8 mouse cellular contexts compared by ENCODE assay signal in the genomic region with DNA sequence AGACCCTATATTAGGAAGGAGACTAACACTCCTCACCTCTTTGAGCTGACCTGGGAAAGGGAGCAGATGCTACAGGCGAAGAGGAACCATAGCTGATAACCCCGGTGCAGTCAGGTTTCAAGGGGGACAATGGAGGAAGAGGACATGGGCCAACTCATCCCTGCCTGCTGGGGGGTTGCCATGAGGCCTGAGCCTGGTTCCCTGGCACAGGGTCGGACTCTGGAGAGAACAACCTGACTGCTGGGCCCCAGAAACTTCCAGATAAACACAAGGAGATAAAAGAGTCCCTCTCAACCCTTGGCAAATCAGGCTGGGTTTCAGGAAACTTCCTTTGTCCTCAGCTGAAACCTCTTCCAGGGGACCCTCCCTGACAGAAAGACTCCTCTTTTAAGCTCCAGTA. TPM values are rescaled to one million over a fixed set of nuclear protein-coding genes. Genes with fewer than 3 reads are reported as not detected.
DNase-seq lines count a peak whose midpoint lies in the region; ATAC-seq and TF ChIP-seq lines count a peak whose summit lies in the region.
"Had no signal": no experiment of that assay in that cellular context is flagged by ENCODE, and none has a peak within 500 bp of the region (broad histone marks: within the 10 kb centered on the region; RNA-seq: fewer than 3 reads in every experiment).

No protein-coding gene starts in this region.

- no peak overlapping the region for H3K9ac ChIP-seq in neural tube, embryonic 13.5 days
- H3K9ac ChIP-seq in neural tube, embryonic 15.5 days (replicated peaks), result no peak overlapping the region
- H3K9ac ChIP-seq in stomach, embryonic 16.5 days (ENCODE audit: low read length), result peak overlapping the region; percentile 40; the same call in 1 of the 2 replicates

- no peak for ATAC-seq in neural tube, embryonic 13.5 days (ENCODE audit: low read depth)
- no peak for ATAC-seq in neural tube, embryonic 15.5 days (ENCODE audit: low FRiP score)
- ATAC-seq in stomach, embryonic 16.5 days (ENCODE audit: insufficient read depth, low FRiP score), result no peak

- no peak for DNase-seq in kidney, adult 2 months
- no peak for DNase-seq in kidney, postnatal 25 days
- peak; percentile 14 for DNase-seq in heart, postnatal 4 days
- DNase-seq in thymus, postnatal 36 days, result no peak
- DNase-seq: spleen, adult 18-20 months had no signal

- no peaks in the 10 kb centered on the region for H3K27me3 ChIP-seq in kidney, adult 2 months (replicated peaks; ENCODE audit: control insufficient read depth, insufficient read depth, low read length)
- H3K27me3 ChIP-seq in neural tube, embryonic 13.5 days, result peaks cover 7% of the 10 kb centered on the region
- peaks cover 4% of the 10 kb centered on the region; the same call in 1 of the 2 replicates for H3K27me3 ChIP-seq in neural tube, embryonic 15.5 days (replicated peaks)
- H3K27me3 ChIP-seq in stomach, embryonic 16.5 days (ENCODE audit: control insufficient read depth, insufficient read depth, low read length), result no peaks in the 10 kb centered on the region

- TF ChIP-seq POLR2A in kidney, adult 2 months (IDR thresholded peaks at IDR 0.05; ENCODE audit: low read depth, low read length), result no peak

- WGBS in kidney, adult 2 months, result 50% methylated on average over 3 of the region's 3 CpGs
- 78% methylated on average over 3 of the region's 3 CpGs for WGBS in neural tube, embryonic 13.5 days
- WGBS in neural tube, embryonic 15.5 days, result 81% methylated on average over 3 of the region's 3 CpGs
- WGBS in stomach, embryonic 16.5 days, result 63% methylated on average over 3 of the region's 3 CpGs

- H3K4me3 ChIP-seq in kidney, adult 2 months (ENCODE audit: insufficient read depth, low read depth, low read length), result no peak overlapping the region
- H3K4me3 ChIP-seq in neural tube, embryonic 13.5 days, result no peak overlapping the region
- no peak overlapping the region for H3K4me3 ChIP-seq in neural tube, embryonic 15.5 days (replicated peaks)
- H3K4me3 ChIP-seq in stomach, embryonic 16.5 days (replicated peaks; ENCODE audit: low read length), result no peak overlapping the region

- H3K4me1 ChIP-seq in kidney, adult 2 months (ENCODE audit: control insufficient read depth, insufficient read depth, low read length), result peaks cover 88% of the 10 kb centered on the region
- peaks cover 39% of the 10 kb centered on the region for H3K4me1 ChIP-seq in neural tube, embryonic 13.5 days (replicated peaks)
- H3K4me1 ChIP-seq in neural tube, embryonic 15.5 days, result peaks cover 23% of the 10 kb centered on the region
- peaks cover 73% of the 10 kb centered on the region for H3K4me1 ChIP-seq in stomach, embryonic 16.5 days (ENCODE audit: control insufficient read depth, insufficient read depth, low read length)

- no peaks in the 10 kb centered on the region for H3K9me3 ChIP-seq in neural tube, embryonic 13.5 days
- no peaks in the 10 kb centered on the region for H3K9me3 ChIP-seq in neural tube, embryonic 15.5 days (replicated peaks)
- no peaks in the 10 kb centered on the region for H3K9me3 ChIP-seq in stomach, embryonic 16.5 days (replicated peaks; ENCODE audit: control insufficient read depth, low read length)

- no peak overlapping the region for H3K4me2 ChIP-seq in neural tube, embryonic 13.5 days
- no peak overlapping the region for H3K4me2 ChIP-seq in neural tube, embryonic 15.5 days
- no peak overlapping the region for H3K4me2 ChIP-seq in stomach, embryonic 16.5 days (ENCODE audit: low read depth, low read length)

- H3K27ac ChIP-seq in kidney, adult 2 months (ENCODE audit: insufficient read depth, low read depth, low read length), result peak overlapping the region; percentile 93
- peak overlapping the region; percentile 23; the same call in 1 of the 2 replicates for H3K27ac ChIP-seq in neural tube, embryonic 13.5 days (replicated peaks)
- no peak overlapping the region for H3K27ac ChIP-seq in neural tube, embryonic 15.5 days (replicated peaks)
- peak overlapping the region; percentile 66; the same call in 1 of the 2 replicates for H3K27ac ChIP-seq in stomach, embryonic 16.5 days (ENCODE audit: low read length)

- H3K36me3 ChIP-seq in kidney, adult 2 months (ENCODE audit: control insufficient read depth, insufficient read depth, low read length), result no peaks in the 10 kb centered on the region
- no peaks in the 10 kb centered on the region for H3K36me3 ChIP-seq in neural tube, embryonic 13.5 days
- no peaks in the 10 kb centered on the region for H3K36me3 ChIP-seq in neural tube, embryonic 15.5 days
- H3K36me3 ChIP-seq in stomach, embryonic 16.5 days (ENCODE audit: control insufficient read depth, insufficient read depth, low read length), result no peaks in the 10 kb centered on the region

- TF ChIP-seq CTCF in kidney, adult 2 months (conservative IDR thresholded peaks at IDR 0.05; ENCODE audit: insufficient read depth, insufficient read length, low read depth, low read length), result no peak

RNA-seq across cellular contexts. Expression of gene Lama5, which starts 7.4 kb away (rescaled TPM):
- 83.3 and 97.8 TPM in 2 replicates for polyA plus RNA-seq in kidney, adult 2 months (2012; rRNA removed)
- polyA plus RNA-seq in neural tube, embryonic 13.5 days (2015; fragmentation: Nextera tagmentation; extraction: Ambion mirVana), result 2.0 and 2.4 TPM in 2 replicates
- polyA plus RNA-seq in neural tube, embryonic 15.5 days (2015; fragmentation: Nextera tagmentation; extraction: Ambion mirVana), result 1.2 and 4.4 TPM in 2 replicates
- 10 to 100 TPM; 47.8 to 49.6 TPM for total RNA-seq in heart, postnatal 4 days (2021)
- polyA plus RNA-seq in stomach, embryonic 16.5 days (2015; fragmentation: Nextera tagmentation; extraction: Ambion mirVana), result 61.3 and 64.6 TPM in 2 replicates

RNA-seq across cellular contexts. Expression of gene Rps21, which starts 38.9 kb away (rescaled TPM):
- 2,294 and 2,331 TPM in 2 replicates for polyA plus RNA-seq in kidney, adult 2 months (2012; rRNA removed)
- polyA plus RNA-seq in neural tube, embryonic 13.5 days (2015; fragmentation: Nextera tagmentation; extraction: Ambion mirVana), result 362 and 435 TPM in 2 replicates
- polyA plus RNA-seq in neural tube, embryonic 15.5 days (2015; fragmentation: Nextera tagmentation; extraction: Ambion mirVana), result 382 and 405 TPM in 2 replicates
- total RNA-seq in heart, postnatal 4 days (2021), result 100 to 1,000 TPM; 619 to 692 TPM
- 408 and 537 TPM in 2 replicates for polyA plus RNA-seq in stomach, embryonic 16.5 days (2015; fragmentation: Nextera tagmentation; extraction: Ambion mirVana)

RNA-seq across cellular contexts. Expression of gene Adrm1, which starts 47.0 kb away (rescaled TPM):
- 80.0 and 95.3 TPM in 2 replicates for polyA plus RNA-seq in kidney, adult 2 months (2012; rRNA removed)
- 190 and 208 TPM in 2 replicates for polyA plus RNA-seq in neural tube, embryonic 13.5 days (2015; fragmentation: Nextera tagmentation; extraction: Ambion mirVana)
- 196 and 203 TPM in 2 replicates for polyA plus RNA-seq in neural tube, embryonic 15.5 days (2015; fragmentation: Nextera tagmentation; extraction: Ambion mirVana)
- total RNA-seq in heart, postnatal 4 days (2021), result 100 to 1,000 TPM; 103 to 104 TPM
- polyA plus RNA-seq in stomach, embryonic 16.5 days (2015; fragmentation: Nextera tagmentation; extraction: Ambion mirVana), result 154 and 171 TPM in 2 replicates

RNA-seq across cellular contexts. Expression of gene Cables2, which starts 55.1 kb away (rescaled TPM):
- polyA plus RNA-seq in kidney, adult 2 months (2012; rRNA removed), result 18.2 TPM in 2 replicates
- 22.0 and 23.9 TPM in 2 replicates for polyA plus RNA-seq in neural tube, embryonic 13.5 days (2015; fragmentation: Nextera tagmentation; extraction: Ambion mirVana)
- 21.2 and 25.6 TPM in 2 replicates for polyA plus RNA-seq in neural tube, embryonic 15.5 days (2015; fragmentation: Nextera tagmentation; extraction: Ambion mirVana)
- 10 to 100 TPM; 15.2 to 15.4 TPM for total RNA-seq in heart, postnatal 4 days (2021)
- 4.3 and 4.6 TPM in 2 replicates for polyA plus RNA-seq in stomach, embryonic 16.5 days (2015; fragmentation: Nextera tagmentation; extraction: Ambion mirVana)

Comparison
In these comparisons a context has a peak if more than half of its experiments do, and no peak if none do; other contexts are left out.
1. RNA of gene Lama5, which starts 7.4 kb away (polyA plus RNA-seq): 83.3 to 97.8 TPM in kidney, adult 2 months and 61.3 to 64.6 TPM in stomach, embryonic 16.5 days; 2.0 to 2.4 TPM in neural tube, embryonic 13.5 days and 1.2 to 4.4 TPM in neural tube, embryonic 15.5 days; every median in the first group is over 10 times any median in the second.